Mouse (Mus musculus) neural tube, embryonic 14.5 days (tissue): ENCODE measurements at regions not wholly inside any gene's neighbourhood (a gene's known extent, or its start where the extent isn't known, plus 50 kb on each side); places are given as distances from the start of the nearest gene placed in this dataset.

Experiments
- ATAC-seq: fragments of 200-750 bp; cut with Nextera tagmentation; 2 replicates; pipeline ENCODE4 v1.8.0; 2017; ENCODE audit warnings: low read depth, mild to moderate bottlenecking, moderate TSS enrichment, moderate library complexity
- H3K27ac ChIP-seq: fragments of 300-500 bp; sonication (generic); 2 replicates; pipeline ENCODE4 v1.5.1; 2014; ENCODE audit warnings: low read depth, mild to moderate bottlenecking, control low read depth, low read length, moderate library complexity, mixed read lengths
- H3K27me3 ChIP-seq: fragments of 300-500 bp; sonication (generic); 2 replicates; pipeline ENCODE4 v1.6.1; 2014; ENCODE audit warnings: low read length; ENCODE audit not compliant: control insufficient read depth, insufficient read depth
- H3K36me3 ChIP-seq: fragments of 300-500 bp; sonication (generic); 2 replicates; pipeline ENCODE4 v1.6.1; 2014; ENCODE audit warnings: low read length, mixed read lengths; ENCODE audit not compliant: control insufficient read depth, insufficient read depth
- H3K4me1 ChIP-seq: fragments of 300-500 bp; sonication (generic); 2 replicates; pipeline ENCODE4 v1.6.1; 2014; ENCODE audit warnings: low read length; ENCODE audit not compliant: control insufficient read depth, insufficient read depth
- H3K4me2 ChIP-seq: fragments of 300-500 bp; sonication (generic); 2 replicates; pipeline ENCODE4 v1.6.1; 2014; ENCODE audit warnings: mild to moderate bottlenecking, low read depth, low read length, control low read depth
- H3K4me3 ChIP-seq: fragments of 300-500 bp; sonication (generic); 2 replicates; pipeline ENCODE4 v1.5.1; 2014; ENCODE audit warnings: low read depth, low read length, control low read depth, mixed read lengths
- H3K9ac ChIP-seq: fragments of 300-500 bp; sonication (generic); replicated peaks from 2 replicates; pipeline ENCODE4 v1.6.1; 2014; ENCODE audit warnings: low read depth, mild to moderate bottlenecking, control low read depth, low read length, mixed read lengths
- H3K9me3 ChIP-seq: fragments of 300-500 bp; sonication (generic); 2 replicates; pipeline ENCODE4 v1.6.1; 2016; ENCODE audit warnings: low read length; ENCODE audit not compliant: control insufficient read depth
- WGBS: fragments of 180-500 bp; shearing (Covaris S2); extraction: QIAGEN DNeasy Blood & Tissue Kit; methylation state at CpG from one replicate; pipeline ENCODE4 v1.1.7; 2014; 5-methylcytosine and 5-hydroxymethylcytosine counted together

GRCm38 (mm10) chr1:35873038-35873437, 195.2 kb upstream of the Hs6st1 start:
- Histone ChIP-seq H3K9ac (no peak overlapping the region), H3K27me3 (no peaks in the 10 kb centered on the region), H3K4me3 (no peak overlapping the region), H3K4me2 (no peak overlapping the region), H3K36me3 (no peaks in the 10 kb centered on the region), H3K9me3 (no peaks in the 10 kb centered on the region), H3K4me1 (0 out of 2 replicates have a peak, but pooled peaks cover 3% of the 10 kb centered on the region), H3K27ac (no peak overlapping the region)
- ATAC-seq: no peak
- WGBS: 93% methylated on average over 2 of the region's 2 CpGs

GRCm38 (mm10) chr1:35875210-35875811, 192.9 kb upstream of the Hs6st1 start:
- Histone ChIP-seq H3K4me3 (no peak overlapping the region), H3K9me3 (no peaks in the 10 kb centered on the region), H3K9ac (no peak overlapping the region), H3K27ac (no peak overlapping the region), H3K27me3 (no peaks in the 10 kb centered on the region), H3K4me1 (no peaks in the 10 kb centered on the region), H3K36me3 (no peaks in the 10 kb centered on the region), H3K4me2 (no peak overlapping the region)
- ATAC-seq: peak; percentile 38; the same call in 1 of the 2 replicates
- 62% methylated on average over 11 of the region's 11 CpGs for WGBS

- Histone ChIP-seq H3K27me3 (no peaks in the 10 kb centered on the region), H3K4me2 (no peak overlapping the region), H3K27ac (no peak overlapping the region), H3K4me1 (no peaks in the 10 kb centered on the region), H3K36me3 (no peaks in the 10 kb centered on the region), H3K4me3 (no peak overlapping the region), H3K9me3 (no peaks in the 10 kb centered on the region), H3K9ac (no peak overlapping the region)
- 86% methylated on average over 4 of the region's 4 CpGs for WGBS
- ATAC-seq: no peak
Measured at GRCm38 (mm10) chr1:35878426-35878825, 189.8 kb upstream of the Hs6st1 start.

- Histone ChIP-seq H3K9me3 (no peaks in the 10 kb centered on the region), H3K4me2 (no peak overlapping the region), H3K27ac (no peak overlapping the region), H3K4me1 (no peaks in the 10 kb centered on the region), H3K4me3 (no peak overlapping the region), H3K27me3 (no peaks in the 10 kb centered on the region), H3K9ac (no peak overlapping the region), H3K36me3 (no peaks in the 10 kb centered on the region)
- ATAC-seq: no peak; the same call in 1 of the 2 replicates
- WGBS: 76% methylated on average over 11 of the region's 11 CpGs
Measured at GRCm38 (mm10) chr1:35879388-35880093, 188.7 kb upstream of the Hs6st1 start.

DNA sequence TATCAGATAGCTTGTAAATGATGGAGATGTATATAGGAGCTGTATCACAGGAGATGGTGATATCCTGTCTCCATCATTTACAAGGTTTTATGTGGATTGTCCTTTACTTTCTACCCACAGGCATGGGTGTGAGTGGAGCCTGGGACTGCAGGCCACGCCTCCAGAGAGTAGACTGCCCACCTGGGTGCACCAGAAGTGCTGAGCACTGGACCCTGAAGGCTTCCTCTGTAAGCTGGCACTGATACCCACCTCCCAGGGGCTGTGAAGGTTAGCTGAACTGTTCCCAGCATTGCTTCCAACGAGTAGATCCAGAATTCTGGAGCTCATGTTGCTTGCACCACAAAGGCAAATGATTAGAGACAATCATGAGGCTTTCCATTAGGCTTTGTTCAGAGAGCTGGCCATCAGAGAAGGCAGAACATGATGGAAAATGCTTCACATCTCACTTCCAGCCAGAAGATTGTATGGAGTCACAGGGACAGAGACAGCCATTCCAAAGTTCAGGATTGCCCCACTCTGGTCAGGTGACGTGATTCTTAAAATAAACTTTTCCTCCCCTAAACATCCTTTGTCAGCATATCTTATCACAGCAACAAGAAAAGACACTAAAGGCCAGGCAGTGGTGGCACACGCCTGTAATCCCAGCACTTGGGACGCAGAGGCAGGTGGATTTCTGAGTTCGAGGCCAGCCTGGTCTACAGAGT, 187.5 kb upstream of the Hs6st1 start:
- WGBS: 93% methylated on average over 6 of the region's 6 CpGs
- Histone ChIP-seq H3K36me3 (no peaks in the 10 kb centered on the region), H3K27ac (no peak overlapping the region), H3K4me1 (no peaks in the 10 kb centered on the region), H3K9ac (no peak overlapping the region), H3K27me3 (no peaks in the 10 kb centered on the region), H3K4me3 (no peak overlapping the region), H3K4me2 (no peak overlapping the region), H3K9me3 (no peaks in the 10 kb centered on the region)
- no peak for ATAC-seq

DNA sequence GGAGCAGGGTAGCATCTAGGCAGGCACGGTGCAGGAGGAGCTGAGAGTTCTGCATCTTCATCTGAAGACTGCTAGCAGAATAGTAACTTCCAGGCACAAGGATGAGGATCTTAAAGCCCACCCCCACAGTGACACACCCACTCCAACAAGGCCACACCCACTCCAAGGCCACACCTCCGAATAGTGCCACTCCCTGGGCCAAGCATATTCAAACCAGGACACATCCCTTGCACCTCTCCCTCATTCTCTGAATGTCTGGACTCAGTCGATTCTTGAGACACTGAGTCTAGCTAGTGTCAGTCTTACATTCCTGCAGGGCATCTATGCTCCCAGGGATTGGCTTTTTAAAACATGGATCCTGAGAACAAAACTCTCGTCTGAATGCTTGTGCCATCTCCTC, 186.7 kb upstream of the Hs6st1 start:
- Histone ChIP-seq H3K4me3 (no peak overlapping the region), H3K27ac (no peak overlapping the region), H3K36me3 (no peaks in the 10 kb centered on the region), H3K9me3 (no peaks in the 10 kb centered on the region), H3K4me2 (no peak overlapping the region), H3K4me1 (no peaks in the 10 kb centered on the region), H3K27me3 (no peaks in the 10 kb centered on the region), H3K9ac (no peak overlapping the region)
- WGBS: 87% methylated on average over 4 of the region's 4 CpGs
- no peak for ATAC-seq

DNA sequence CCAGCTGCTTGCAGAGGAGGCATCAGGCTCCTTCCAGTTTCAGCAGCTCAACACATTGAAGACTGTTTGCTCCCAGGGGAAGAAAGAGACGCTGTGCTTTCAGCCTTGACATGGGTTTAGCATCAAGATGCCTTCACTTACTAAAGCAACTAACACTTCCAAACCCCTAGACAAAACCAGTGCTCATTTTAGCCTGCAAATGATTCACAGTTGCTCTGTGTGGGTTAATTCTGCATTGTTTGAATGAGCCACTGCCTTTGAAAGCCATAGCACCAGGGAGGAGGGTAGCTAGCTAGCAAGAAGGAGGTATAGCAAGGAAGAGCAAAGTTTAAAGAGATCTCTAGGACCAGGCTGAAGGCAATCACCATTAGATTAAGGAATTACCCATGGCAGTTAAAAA, 186.1 kb upstream of the Hs6st1 start:
- WGBS: 47% methylated on average over 1 of the region's 1 CpGs
- H3K36me3 ChIP-seq: no peaks in the 10 kb centered on the region
- no peaks in the 10 kb centered on the region for H3K4me1 ChIP-seq
- no peak overlapping the region for H3K9ac ChIP-seq
- no peak overlapping the region for H3K27ac ChIP-seq
- no peaks in the 10 kb centered on the region for H3K27me3 ChIP-seq
- no peak for ATAC-seq
- no peaks in the 10 kb centered on the region for H3K9me3 ChIP-seq
- no peak overlapping the region for H3K4me2 ChIP-seq
- H3K4me3 ChIP-seq: no peak overlapping the region

GRCm38 (mm10) chr1:35889731-35890499, 178.3 kb upstream of the Hs6st1 start:
- no peak for ATAC-seq
- Histone ChIP-seq H3K4me2 (no peak overlapping the region), H3K4me1 (no peaks in the 10 kb centered on the region), H3K36me3 (no peaks in the 10 kb centered on the region), H3K9me3 (no peaks in the 10 kb centered on the region), H3K4me3 (no peak overlapping the region), H3K27ac (no peak overlapping the region), H3K27me3 (no peaks in the 10 kb centered on the region), H3K9ac (no peak overlapping the region)
- whole genome bisulfite sequencing: 58% methylated on average over 19 of the region's 19 CpGs
